Mouse (Mus musculus): Measurements from ENCODE around the gene Bcat2. TPM values are rescaled to one million over a fixed set of nuclear protein-coding genes. Genes with fewer than 3 reads are reported as not detected.
"Not testable (repeated sequence)": the region's sequence is repeated elsewhere in the genome, so short reads cannot be mapped to it uniquely, and the experiment has no call there.

Bcat2 gene
- 218 and 244 TPM in 2 replicates for total RNA-seq (2021)
- long read RNA-seq, transcript Bcat2-201 (11 exons, 1,772 nt), result major isoform, 84 of 112 reads
- long read RNA-seq, partial matches to known transcripts, result 21 of 112 reads
- long read RNA-seq, other reads (novel, unspliced or antisense), result 6 of 112 reads

DNA sequence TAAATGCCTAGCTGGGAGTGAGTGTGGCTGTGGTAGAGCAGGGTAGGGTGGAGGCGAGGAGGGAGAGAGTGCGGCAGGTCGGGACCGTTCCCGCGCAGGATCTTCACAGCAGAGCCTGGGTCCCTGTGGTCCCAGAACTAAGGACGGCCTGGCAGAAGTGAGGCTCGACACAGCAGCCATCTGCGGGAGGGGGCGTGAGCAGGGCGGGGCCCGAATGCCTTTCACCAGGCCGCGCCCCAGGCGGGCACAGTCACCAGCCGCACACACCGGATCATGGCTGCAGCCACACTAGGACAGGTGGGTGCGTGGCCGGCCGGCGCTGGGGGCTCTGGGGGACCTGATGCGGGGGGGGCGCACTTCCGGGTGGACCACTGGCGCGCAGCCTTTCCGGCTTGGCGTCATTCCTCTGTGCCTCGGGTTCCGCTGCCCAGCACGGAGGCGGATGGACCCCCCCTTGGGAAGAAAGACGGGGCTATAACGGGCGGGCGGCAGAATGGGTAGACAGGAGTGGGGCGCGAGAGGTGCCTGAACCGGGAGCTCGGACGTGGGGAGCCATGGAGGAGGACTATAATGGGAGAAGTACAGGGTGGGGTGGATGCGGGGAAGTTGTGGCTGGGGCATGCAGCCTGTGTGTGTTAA is at the start of gene Bcat2:
Gene Bcat2, plus strand, starts transcription at position 51 of the 639 bp plus-strand sequence.
- peak; percentile 86 for DNase-seq

DNA sequence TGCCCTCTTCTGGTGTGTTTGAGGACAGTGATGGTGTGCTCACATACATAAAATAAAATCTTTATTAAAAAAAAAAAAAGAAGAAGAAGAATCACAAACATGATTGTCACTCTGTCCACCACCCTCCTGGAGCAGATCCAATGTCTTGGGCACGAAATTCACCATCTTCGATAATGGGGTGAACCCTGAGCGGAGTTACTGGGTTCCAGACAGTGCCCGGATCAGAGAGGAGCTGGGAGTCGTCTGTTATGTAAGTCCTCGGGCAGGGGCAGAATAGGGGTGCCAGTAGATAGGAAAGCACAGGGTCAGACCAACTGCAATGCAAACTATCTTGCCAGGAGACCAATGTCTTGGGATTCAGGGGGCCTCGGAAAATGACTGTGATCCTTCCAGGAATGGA is 49.3 kb upstream of the Bcat2 start:
- DNase-seq, result no peak

DNA sequence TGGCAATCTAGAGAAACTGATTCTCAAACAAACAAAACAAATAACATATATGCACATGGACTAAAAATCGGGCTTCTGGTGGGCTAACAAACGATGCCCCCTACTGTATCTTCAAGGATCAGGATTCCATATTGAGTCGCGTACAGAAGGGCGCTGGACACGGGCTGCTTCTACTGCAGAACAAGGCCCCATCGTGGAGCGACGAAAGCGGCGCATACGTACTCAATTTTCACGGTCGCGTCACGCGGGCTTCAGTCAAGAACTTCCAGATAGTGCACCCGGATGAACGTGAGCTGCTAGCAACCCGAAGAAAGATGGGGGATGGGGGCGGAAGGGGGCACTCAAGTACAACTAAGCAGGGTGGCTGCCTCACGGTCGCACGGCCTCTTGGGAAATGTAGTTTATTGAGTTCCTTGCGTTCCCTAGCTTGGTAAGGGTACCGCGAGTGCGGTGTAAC is 48.2 kb upstream of the Bcat2 start:
- peak; percentile 80 for DNase-seq

DNA sequence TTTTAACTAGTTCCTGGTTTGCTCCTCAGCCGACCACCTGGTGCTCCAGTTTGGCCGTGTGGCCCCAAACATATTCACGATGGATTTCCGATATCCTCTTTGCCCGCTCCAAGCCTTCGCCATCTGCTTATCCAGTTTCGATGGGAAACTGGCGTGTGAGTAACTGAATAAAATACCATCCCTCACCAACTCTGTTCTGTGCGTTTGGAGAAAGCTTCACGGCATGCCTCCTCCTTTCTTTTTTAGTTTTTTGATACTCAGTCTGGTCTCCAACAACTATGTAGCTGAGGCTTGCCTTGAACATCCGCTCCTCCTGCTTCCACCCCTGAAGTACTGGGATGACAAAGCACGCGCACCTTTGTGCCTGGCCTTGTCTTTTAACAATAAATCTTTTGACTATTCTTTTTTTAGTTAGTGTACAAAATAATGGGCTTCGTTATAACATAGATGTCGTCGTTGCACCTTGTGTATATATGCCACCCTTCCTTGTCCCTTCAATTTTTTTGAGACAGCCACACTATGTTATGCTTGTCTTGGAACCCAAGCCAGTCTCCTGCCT is 47.7 kb upstream of the Bcat2 start:
- no peak for DNase-seq

DNA sequence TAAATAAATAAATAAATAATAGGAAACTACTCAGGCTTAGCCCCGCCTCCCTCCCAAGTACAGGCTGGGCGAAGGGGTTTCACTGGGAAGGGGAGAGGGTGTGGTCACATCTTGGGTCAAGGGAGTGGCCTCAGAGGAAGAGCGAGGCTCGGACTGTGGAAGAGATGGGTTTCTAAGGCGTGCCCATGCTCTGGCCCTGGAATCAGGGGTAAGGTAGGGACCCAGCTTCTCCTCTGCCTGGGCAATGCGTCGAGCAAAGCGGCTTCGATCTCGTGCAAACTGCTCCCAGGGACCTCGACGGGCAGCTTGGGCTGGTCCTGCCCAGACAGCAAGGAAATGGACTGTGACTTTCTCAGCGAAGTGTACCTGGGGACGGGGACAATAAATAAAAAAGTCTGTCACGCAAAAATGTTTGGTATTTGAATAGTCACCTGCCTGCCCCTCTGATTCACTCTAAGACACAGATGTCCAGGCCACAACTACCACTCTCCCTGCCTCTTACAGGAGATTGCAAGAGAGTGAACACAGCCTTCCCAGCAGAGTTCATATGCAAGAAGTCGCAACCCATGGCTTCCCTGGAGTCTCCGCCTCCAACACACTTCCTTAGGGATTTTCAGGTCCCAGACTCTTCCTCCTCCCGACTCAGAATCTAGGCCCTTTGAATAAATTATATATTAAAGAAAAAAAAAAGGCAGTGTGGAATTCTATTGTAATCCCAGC is 46.8 kb upstream of the Bcat2 start:
- no peak for DNase-seq

DNA sequence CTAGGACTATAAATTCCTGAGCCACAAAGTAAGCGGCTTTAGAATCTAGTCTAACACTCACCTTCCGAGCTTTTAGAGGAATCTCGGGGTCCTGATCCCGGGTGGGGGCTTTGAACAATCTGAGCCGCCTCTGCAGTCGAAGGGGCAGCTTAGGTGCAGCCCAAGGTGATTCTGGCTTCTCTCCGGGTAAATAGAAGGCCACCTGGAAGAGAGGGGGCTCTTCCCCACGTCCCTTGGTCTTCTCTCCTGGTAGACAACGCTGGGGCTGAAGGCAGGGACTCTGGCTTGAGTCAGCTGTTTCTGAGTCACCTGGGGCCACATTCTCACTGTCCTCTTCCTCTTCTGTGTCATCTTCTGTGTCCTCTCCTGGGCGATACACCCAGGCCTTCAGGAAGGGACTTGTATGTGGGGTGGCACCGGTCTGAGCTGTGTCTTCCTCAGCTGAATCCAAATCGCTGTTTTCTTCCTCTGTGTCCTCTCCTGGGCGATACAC is 46.2 kb upstream of the Bcat2 start:
- DNase-seq, result no peak

DNA sequence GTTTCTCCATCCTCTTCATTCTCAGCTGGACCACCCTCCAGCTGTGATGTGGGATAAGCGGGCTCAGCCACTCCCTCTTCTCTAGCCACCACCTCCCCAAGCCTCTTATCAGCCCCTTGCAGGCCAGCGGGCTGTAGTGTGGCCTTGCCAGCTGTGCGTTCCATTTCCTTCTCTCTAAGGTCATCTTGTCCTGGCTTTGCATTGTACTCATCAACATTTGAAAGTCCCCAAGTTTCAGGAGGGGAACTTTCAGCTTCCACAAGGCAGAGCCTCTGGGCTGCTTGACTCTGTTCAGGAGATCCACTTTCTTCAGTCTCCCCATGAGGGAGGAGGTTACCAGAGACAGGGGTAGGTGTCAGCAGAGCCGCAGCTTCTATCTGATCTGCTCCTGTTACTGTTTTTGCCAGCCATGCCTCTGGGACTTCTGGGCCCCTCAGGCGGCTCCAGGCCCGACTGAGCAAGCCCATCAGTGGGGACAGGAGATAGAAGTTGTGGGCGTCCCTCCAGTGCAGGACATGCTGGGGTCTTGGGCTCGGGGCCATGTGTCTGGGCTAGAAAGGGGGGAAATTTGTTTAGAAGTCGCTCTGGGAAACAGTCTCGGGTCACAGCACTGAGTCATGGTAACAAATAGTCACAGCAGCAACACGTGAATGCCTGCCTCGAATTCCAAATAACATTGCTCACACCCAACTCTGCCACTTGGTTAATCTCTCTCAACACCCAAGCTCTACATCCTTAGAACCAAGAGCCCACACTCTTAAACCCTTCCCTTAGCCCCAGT is 44.9 kb upstream of the Bcat2 start:
- peak; percentile 25 for DNase-seq

DNA sequence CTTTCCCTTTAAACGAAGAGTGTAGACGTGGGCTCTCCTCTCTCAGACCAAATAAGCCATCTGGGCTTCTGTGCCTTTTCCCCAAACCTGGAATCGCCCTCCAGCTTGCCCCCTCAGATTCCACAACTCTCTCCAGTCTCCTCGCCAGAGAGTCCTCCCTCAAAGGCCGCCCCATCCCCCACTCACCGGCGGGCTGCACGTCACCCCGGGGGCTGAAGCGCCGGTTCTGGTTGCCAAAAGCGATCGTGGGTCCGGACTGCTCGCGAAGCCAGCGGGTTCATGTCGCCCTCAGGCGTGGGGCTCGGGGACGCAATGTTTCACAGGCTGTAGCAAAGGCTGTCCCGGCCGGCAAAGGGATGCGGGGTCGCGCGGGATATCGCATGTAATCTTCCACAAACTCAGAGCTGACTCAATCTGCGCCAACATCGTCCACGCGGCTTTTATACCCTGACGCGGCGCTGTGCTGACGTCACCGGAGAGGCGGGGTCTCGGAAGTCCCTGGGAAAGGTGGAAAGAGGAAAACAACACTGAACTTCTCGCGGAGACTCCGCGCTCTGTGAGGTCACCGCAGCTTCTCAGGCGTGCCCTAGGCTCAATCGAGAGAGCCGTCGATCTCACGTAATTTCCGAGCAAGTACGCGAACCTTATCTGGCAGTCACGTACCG is 44.0 kb upstream of the Bcat2 start, which contains the start of the genes Ppp1r15a and Plekha4:
Gene Ppp1r15a, minus strand, starts transcription at position 460 of the 665 bp plus-strand sequence.
Gene Plekha4, plus strand, starts transcription at position 522 of the 665 bp plus-strand sequence.
- DNase-seq, result peak; percentile 95

DNA sequence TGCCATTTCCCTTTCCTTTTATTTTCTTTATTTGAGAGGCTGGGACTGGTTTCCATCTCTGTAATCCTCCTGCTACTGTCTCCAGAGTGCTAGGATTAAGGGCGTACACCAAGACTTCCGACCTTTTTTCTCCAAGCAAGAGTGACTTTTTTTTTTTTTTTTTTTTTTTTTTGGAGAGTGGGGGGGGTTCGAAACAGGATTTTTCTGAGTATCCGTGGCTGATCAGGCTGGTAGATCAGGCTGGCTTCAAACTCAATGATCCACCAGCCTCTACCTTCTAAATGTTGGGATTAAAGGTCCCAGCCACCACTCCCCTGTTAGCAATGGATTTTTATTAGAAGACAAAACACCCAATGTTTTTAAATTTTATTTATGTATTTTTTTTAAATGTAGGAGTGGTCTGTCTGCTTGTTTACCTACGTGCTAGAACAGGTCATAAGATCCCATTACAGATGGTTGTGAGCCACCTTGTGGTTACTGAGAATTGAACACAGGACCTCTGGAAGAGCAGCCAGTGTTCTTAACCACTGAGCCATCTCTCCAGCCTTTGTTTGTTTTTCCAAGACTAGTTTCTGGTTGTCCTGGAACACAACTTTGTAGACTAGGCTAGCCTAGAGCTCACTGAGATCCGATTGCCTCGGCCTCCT is 43.4 kb upstream of the Bcat2 start:
- no peak for DNase-seq

DNA sequence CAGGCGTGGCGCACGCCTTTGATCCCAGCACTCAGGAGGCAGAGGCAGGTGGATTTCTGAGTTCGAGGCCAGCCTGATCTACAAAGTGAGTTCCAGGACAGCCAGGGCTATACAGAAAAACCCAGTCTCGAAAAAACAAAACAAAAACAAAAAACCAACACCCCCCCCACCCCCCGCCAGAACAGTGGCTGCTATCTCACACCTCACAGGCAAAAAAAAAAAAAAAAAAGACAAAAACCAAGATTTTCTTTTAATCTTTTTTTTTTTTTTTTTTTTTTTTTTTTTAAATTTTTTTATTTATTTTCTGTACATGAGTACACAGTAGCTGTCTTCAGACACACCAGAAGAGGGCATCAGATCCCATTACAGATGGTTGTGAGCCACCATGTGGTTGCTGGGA is 42.8 kb upstream of the Bcat2 start:
- not testable (repeated sequence) for DNase-seq

DNA sequence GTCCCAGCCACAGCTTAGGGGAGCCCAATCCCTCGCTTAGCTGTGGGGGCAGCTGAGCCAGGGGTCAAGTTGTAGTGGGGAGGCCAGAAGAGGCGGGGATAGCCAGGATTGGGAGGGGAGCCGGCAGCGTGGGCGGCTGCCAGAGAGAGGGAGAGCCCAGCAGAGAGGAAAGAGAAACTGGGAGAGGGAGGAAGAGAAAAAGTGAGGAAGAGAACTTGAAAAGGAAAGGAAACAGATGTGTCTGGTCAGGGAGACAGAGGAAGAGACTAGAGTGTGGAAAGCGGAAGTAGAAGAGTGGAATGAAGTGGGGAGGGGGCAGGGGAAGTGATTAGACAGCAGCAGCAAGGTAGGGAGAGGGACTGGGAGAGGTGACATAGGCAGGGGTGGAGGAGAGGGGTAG is 40.5 kb upstream of the Bcat2 start:
- DNase-seq, result no peak

DNA sequence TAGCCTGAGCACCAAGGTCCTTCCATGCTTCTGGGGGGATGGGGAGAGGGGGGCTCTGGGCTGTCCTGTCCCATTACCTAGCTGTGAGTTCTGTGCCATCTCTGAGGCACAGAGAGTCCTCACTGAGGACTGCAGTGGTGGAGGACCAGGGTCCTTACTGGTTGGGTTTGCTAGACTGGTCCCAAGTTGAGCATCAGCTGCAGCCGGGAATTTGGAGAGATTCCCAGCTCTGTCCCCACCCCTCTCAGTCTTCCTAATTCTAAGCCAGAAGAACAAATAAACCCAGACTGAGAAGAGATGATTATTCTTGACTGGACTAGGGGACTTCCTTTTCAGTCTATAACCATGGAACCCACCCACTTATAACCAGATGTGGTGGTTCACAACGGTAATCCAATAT is 39.3 kb upstream of the Bcat2 start:
- no peak for DNase-seq

DNA sequence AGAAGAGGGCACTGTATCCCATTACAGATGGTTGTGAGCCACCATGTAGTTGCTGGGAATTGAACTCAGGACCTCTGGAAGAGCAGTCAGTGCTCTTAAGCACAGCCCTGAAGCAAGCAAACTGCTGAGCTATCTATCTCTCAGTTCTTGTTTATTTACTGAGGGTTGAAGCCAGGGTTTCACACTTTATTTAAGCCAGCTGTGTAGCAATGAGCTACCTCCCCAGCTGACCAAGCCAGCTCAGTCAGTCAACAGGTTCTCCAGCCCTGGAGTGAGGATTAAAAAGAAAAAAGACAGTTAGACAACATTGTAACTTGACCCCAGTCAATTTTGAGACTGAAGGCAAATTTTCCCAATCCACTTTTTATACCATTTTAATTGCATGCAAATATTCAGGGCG is 34.3 kb upstream of the Bcat2 start:
- DNase-seq, result no peak

DNA sequence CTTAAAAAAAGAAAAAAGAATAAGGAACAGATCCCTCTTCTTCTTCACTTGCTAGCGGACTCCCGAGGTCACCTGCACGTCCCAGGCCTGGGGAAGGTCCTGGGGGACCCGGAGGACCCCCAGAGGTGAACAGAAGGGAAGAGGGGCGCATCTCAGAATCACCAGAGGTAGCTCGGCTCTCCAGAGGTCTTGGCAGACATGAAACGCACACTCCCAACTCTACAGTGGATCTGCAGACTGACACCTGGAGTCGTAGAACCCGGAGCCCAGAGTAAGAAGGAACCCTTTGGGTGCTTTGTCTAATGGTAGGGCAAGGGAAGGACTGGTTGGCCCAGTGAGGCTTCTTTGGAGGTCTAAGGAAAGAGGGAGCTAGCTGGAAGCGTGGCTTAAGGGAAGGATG is 32.4 kb upstream of the Bcat2 start:
- no peak for DNase-seq

DNA sequence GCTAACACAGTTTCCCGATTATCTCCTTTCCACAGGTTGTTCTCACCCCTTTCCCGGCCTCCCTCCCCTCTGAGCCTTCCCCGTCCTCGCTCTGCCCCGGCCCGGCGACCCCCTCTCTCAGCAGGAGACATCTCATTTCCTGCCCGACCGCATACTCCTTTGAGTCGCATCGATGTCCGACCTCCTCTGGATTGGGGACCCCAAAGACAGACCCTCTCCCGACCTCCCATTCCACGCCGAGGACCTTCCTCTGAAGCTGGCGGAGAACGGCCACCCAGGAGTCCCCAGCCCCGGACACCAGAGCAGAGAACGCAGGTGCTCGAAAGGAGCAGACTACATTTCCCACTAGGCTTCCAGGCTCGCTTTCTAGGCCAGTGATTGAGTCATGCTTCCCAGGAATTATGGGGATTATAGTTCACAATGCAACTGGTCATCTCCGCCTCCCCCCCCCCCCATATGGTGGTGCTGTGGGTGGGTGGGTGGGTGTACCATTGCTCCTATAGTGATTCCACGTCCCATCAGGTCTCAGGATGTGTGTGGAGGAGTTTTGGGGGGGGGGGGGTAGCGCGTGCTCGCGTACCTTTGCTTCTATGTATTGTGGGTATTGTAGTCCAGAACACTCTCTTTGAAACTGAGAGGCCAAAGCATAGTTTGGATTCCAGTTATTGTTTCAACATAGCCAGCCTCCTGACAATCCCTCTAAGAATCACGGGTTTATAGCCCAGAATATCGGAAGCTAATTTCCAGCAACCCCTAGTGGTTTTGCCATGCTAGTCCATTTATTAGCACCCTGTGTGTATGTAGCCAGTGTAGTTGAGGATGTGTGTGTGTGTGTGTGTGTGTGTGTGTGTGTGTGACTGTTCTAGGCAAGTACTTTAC is 31.6 kb upstream of the Bcat2 start:
- no peak for DNase-seq

DNA sequence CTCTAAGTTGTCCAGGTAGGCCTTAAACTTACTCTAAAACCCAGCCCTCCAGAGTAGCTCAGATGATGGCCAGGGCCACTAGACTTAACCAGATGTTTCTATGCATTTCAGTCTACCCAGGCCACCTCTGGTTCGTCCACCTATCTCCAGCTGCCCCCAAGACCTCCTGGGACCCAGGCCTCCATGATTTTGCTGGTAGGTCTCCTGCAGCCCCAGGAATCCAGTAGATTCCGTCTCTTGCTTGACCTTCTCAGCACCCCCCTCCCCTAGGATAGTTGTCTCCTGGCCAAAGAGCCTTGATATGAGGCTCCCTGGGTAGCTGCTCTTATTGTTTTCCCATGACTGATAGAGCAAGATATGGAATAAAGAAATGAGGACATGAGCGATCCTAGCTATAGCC is 30.9 kb upstream of the Bcat2 start:
- DNase-seq, result no peak

DNA sequence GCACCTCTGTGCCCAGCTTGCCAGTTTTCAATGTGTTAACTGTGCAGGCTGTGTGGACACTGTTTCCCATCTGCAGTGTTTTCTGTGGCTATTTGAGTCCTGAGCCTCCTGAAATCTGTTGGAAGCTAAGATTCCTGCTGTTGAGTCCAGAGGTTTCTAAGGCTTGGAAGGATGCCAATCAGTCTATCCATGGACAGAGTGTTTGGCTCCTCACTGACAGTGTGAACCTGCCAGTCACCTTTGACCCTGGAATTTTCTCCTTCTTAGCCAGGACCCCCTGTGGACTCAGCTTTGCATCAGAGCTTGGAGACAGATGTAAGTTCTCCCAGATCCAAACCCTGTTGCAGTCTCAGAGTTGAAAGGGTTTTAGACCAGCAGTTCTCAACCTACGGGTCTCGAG is 29.7 kb upstream of the Bcat2 start:
- no peak for DNase-seq

DNA sequence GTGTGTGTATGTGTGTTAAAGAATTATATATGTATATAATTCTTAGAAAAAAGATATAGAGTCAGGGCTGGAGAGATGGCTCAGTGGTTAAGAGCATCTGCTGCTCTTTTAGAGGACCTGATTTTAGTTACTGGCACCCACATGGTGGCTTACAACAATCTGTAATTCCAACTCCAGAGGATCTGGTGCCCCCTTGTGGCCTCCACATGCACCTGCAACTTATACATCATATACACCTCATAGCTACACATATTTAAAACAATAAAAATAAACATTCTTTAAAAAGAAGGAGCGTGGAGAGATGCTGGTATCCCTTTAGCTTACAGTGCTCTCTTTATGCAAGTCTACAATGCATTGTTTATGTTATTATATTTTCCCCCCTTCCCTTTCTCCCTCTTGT is 25.4 kb upstream of the Bcat2 start:
- DNase-seq, result no peak

DNA sequence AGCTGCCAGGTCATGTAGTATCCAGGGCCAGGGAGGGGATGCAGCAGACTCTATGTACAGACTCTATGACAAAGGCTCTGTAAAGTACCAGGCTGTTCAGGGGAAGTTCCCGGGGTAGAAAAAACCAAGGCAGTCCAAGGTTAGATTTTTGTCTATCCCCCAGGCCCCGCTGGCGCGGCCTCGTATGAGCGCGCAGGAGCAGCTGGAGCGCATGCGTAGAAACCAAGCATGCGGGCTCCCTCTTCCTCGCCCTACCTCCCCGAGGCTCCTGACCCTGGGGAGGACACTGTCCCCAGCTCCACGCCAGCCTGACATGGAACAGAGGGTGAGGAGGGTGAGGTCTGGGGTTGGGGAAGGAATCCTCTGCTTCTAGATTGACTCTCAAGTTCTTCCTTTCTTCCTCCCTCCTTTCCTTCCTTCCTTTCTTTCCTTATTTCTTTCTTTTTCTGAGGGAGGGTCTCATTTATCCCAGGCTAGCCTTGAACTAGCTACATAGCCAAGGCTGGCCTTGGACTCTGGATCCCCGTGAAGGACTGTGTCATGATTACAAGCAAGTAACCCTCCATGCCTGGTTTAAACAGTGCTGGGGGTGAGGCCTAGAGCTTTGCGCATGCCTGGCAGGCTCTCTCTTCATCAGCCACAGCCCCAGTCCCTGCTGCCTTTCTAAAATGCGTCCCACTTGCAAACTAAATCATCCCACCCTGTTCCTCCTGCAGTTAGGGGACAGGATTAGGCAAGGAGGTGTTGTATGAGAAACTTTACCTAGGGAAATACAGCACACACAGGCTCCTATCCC is 20.1 kb upstream of the Bcat2 start:
- no peak for DNase-seq

All from adrenal gland, postnatal 25 days (tissue).